Mouse (Mus musculus) lung, adult 2 months (tissue): Measurements from ENCODE around the gene Gm20388. TPM values are rescaled to one million over a fixed set of nuclear protein-coding genes. Genes with fewer than 3 reads are reported as not detected.
A peak's percentile ranks its signal among the peaks of the same experiment; 100 is the strongest.

Experiments used
- DNase-seq: peaks from one replicate; pipeline ENCODE4 v3.0.0; 2022
- H3K4me1 ChIP-seq: fragments of 200-500 bp; 2 replicates; pipeline ENCODE4 v1.6.1; 2011; ENCODE audit warnings: low read length; ENCODE audit not compliant: control insufficient read depth, insufficient read depth
- H3K4me3 ChIP-seq: fragments of 200-500 bp; replicated peaks from 2 replicates; pipeline ENCODE3; 2011; ENCODE audit warnings: low read depth, mild to moderate bottlenecking, control low read depth, low read length; ENCODE audit errors: extremely low read depth
- CTCF ChIP-seq: fragments of 200-500 bp; IDR thresholded peaks from 2 replicates; pipeline ENCODE4 v1.5.1; 2011; ENCODE audit warnings: mild to moderate bottlenecking, low read length, control low read depth; ENCODE audit not compliant: insufficient read depth
- POLR2A ChIP-seq: fragments of 200-500 bp; IDR thresholded peaks from 2 replicates; pipeline ENCODE4 v1.6.1; 2011; ENCODE audit warnings: low read depth, mild to moderate bottlenecking, control low read depth, low read length, borderline replicate concordance; ENCODE audit errors: extremely low read depth
- WGBS: fragments of 180-500 bp; shearing (Covaris S2); methylation state at CpG from one replicate; pipeline ENCODE4 v1.1.7; 2018; 5-methylcytosine and 5-hydroxymethylcytosine counted together
- polyA plus RNA-seq: library from polyadenylated mRNA; depleted of rRNA; stranded (reverse); fragments of >200 nt; gene quantifications from 2 replicates; pipeline ENCODE4 v1.2.3, GENCODE M21; 2012

Gene Gm20388
- polyA plus RNA-seq, 1 experiment, result 67.8 TPM

DNA sequence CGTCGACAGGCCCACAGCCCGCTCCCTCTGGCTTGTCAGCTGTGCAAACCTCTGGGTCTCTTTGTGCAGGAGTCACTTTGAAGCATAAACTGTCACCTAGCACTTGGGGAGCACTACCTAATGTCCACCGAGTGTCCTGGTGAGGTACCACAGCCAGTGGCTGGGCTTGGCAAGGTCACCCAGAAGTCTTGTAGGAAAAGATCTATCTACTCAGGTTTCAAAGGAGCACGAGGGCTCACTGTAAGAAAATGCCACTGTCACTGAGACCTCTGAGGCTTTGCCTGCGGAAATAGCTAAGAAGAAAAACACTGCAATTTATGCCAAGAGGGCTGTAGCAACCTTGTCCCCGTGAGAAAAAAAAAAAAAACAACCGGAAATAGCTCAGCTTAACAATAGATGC lies 4165.3 kb downstream of the Gm20388 start:
- no peak for DNase-seq
- Histone ChIP-seq H3K4me1 (no peaks in the 10 kb centered on the region), H3K4me3 (no peak overlapping the region)
- WGBS, result 44% methylated on average over 8 of the region's 8 CpGs
- TF ChIP-seq CTCF, result no peak
- no peak for TF ChIP-seq POLR2A

DNA sequence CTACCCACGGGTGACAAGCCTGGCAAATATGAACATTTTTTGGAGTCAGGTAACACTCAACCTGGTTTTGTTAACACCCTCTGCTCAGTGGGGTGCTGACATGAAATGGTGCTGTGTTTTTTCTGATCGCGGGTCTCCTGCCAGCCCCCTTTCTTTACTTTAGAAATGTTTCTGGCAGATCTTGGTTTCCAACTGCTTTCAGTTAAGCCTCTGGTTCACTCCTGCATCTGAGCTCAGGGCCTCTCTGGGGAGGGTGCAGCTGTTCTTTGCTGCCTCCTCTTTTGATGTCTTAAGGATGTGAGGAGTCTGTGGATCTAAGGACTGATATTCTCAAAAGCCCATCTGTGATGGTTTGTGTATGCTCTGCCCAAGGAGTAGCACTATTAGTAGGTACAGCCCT lies 4165.8 kb downstream of the Gm20388 start:
- Histone ChIP-seq H3K4me3 (no peak overlapping the region), H3K4me1 (no peaks in the 10 kb centered on the region)
- no peak for DNase-seq
- 47% methylated on average over 3 of the region's 3 CpGs for WGBS
- no peak for TF ChIP-seq POLR2A
- no peak for TF ChIP-seq CTCF

DNA sequence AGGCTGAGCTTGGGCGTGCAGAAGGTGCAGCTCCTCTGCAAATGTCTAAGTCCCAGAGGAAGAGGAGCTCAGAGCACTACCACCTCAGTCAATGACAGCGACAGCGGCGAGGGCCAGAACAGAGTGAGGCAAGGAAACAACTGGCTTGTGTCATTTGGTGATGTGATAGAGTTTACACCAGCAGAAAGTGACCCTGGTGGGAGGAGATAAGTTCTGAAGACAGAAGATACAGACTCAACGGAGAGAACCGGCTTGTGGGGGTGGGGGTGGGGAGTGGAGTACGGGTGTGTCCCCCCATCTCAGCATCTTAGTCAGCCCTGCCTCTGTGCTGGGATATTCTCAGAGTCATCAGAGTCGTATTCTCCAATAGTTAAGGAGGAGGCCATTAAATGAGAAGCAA lies 4166.7 kb downstream of the Gm20388 start:
- H3K4me1 ChIP-seq, result no peaks in the 10 kb centered on the region
- 82% methylated on average over 8 of the region's 8 CpGs for WGBS
- H3K4me3 ChIP-seq, result no peak overlapping the region
- no peak for DNase-seq
- no peak for TF ChIP-seq CTCF

- no peak for DNase-seq
These were observed 4167.4 kb downstream of the Gm20388 start for GRCm38 (mm10) chr8:124077998-124078397.

GRCm38 (mm10) chr8:124078969-124079368 lies 4168.3 kb downstream of the Gm20388 start:
- no peaks in the 10 kb centered on the region for H3K4me1 ChIP-seq
- no peak for TF ChIP-seq POLR2A
- TF ChIP-seq CTCF, result no peak
- 75% methylated on average over 7 of the region's 7 CpGs for WGBS
- no peak overlapping the region for H3K4me3 ChIP-seq
- no peak for DNase-seq

More at GRCm38 (mm10) chr8:124077998-124078397, 4167.4 kb downstream of the Gm20388 start:
- Histone ChIP-seq H3K4me3 (no peak overlapping the region), H3K4me1 (no peaks in the 10 kb centered on the region)
- TF ChIP-seq POLR2A (no peak), CTCF (0 out of 2 replicates have a peak, but pooled peaks have one; percentile 28)
- 88% methylated on average over 10 of the region's 10 CpGs for WGBS

- Histone ChIP-seq H3K4me3 (no peak overlapping the region), H3K4me1 (no peaks in the 10 kb centered on the region)
- 79% methylated on average over 21 of the region's 21 CpGs for WGBS
- TF ChIP-seq POLR2A (no peak), CTCF (no peak)
- DNase-seq, result no peak
These were observed 4170.1 kb downstream of the Gm20388 start for GRCm38 (mm10) chr8:124080467-124081326.

DNA sequence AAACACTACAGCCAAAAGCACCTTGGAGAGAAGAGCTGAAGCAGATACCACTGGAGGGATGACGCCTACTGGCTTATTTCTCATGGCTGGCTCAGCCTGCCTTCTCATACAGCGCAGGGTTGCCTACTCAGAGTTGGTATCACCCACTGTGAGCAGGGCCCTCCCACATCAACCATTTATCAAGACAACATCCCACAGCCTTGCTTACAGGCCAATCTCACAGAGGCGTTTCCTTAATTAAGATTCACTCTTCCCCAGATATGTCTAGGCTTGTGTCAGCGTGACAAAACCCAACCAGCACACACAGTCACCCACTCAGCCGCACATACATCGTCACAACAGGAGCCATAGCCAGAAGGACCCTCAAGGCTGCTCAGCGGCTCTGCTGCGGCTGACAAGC lies 4172.0 kb downstream of the Gm20388 start:
- H3K4me3 ChIP-seq, result no peak overlapping the region
- no peak for TF ChIP-seq POLR2A
- TF ChIP-seq CTCF, result no peak
- no peaks in the 10 kb centered on the region for H3K4me1 ChIP-seq
- no peak for DNase-seq
- WGBS, result 94% methylated on average over 8 of the region's 8 CpGs

DNA sequence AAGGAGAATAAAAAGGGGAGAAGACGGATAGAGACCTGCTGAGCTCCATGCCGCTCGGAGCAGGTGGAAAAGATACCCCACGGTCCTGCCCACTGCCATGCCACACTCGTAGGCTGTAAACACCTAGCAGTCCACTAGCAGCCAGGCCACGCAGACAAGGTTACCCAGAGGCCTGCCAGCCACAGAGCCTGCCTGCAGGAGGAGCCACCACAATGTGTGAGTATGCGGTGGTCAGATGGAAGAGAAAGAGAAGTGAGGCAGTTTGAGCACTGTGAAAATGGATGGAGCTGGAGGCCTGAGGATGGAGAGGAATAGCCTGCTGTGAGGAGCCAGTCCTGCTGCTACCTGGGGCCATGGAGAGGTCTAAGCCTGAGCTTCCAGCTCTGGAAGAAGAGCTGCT lies 4173.0 kb downstream of the Gm20388 start:
- DNase-seq, result no peak
- TF ChIP-seq CTCF (no peak), POLR2A (no peak)
- Histone ChIP-seq H3K4me3 (no peak overlapping the region), H3K4me1 (no peaks in the 10 kb centered on the region)
- WGBS, result 86% methylated on average over 7 of the region's 7 CpGs

- no peak for TF ChIP-seq POLR2A
- TF ChIP-seq CTCF, result no peak
- no peaks in the 10 kb centered on the region for H3K4me1 ChIP-seq
- DNase-seq, result no peak
- H3K4me3 ChIP-seq, result no peak overlapping the region
- WGBS, result 58% methylated on average over 4 of the region's 4 CpGs
These were observed 4175.0 kb downstream of the Gm20388 start for GRCm38 (mm10) chr8:124085668-124086067.

- H3K4me3 ChIP-seq, result no peak overlapping the region
- no peaks in the 10 kb centered on the region for H3K4me1 ChIP-seq
- DNase-seq, result no peak
- TF ChIP-seq CTCF, result no peak
- no peak for TF ChIP-seq POLR2A
- 70% methylated on average over 11 of the region's 11 CpGs for WGBS
These were observed 4177.5 kb downstream of the Gm20388 start for GRCm38 (mm10) chr8:124088092-124088613.
